Mouse (Mus musculus) gastrocnemius, postnatal 4 days (tissue): ENCODE data around the gene Polq. TPM values are rescaled to one million over a fixed set of nuclear protein-coding genes. Genes with fewer than 3 reads are reported as not detected.
"Not testable (repeated sequence)": the region's sequence is repeated elsewhere in the genome, so short reads cannot be mapped to it uniquely, and the experiment has no call there.

ENCODE experiments used
- DNase-seq, 2 experiments: peaks; one replicate each; pipeline ENCODE4 v3.0.0; 2021 to 2022; ENCODE audit warnings: low spot score in 2 of 2, mixed read lengths in 2 of 2
- total RNA-seq, 2 experiments: library from RNA; stranded (reverse); gene quantifications; 2 replicates each; pipeline ENCODE4 v1.2.3; 2021

Gene Polq
- total RNA-seq, 2 experiments from 2014 or later: 2.9 to 3.3 TPM

DNA sequence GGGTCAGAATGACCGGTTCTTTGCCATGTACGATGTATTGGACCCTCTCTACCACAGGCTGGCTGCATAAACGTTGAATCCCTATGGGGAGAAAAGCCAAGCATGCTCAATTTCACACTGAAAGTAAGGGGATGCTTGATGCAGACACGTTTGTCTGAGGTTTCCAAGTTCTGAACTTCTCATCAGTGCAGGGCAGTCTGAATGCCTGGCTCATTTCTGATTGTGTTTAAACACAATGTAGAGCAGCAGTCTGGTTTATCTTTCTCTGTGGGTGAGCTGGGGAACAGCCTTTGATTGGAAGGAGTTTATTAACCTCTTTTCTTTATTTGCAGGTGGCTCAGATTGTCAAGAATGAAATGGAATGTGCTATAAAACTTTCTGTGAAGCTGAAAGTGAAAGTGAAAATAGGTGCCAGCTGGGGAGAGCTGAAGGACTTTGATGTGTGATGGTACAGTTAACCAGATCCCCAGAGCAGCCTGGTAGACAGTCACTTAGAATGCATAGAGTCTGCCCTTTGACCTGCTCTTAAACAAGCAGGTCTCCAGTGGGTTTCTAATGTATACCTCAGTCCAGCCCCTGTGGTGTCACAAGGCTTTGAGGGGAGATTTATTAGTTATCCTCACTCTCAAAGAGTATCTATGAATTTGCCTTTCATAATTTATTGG is 82.7 kb downstream of the Polq start:
- no peak for DNase-seq

DNA sequence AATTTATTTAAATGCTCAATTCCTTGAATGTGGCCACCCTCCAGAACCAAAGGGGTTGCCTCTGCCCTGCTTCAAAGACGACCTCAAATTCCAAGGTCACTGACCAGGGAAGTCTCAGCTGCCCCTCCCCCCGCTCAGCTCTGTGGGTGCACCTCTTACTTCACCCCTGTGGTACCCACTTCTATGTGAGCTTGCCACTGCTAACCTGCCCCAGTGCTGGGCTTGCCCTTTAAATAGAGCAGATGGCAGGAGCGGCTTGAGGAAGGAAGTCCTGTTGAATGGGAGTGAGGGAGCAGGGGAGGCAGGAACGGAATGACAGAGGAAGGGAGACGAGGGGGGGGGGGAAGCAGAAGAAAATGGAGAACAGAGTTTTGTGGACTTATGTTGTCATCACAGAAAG is 97.2 kb downstream of the Polq start:
- DNase-seq: no peak

DNA sequence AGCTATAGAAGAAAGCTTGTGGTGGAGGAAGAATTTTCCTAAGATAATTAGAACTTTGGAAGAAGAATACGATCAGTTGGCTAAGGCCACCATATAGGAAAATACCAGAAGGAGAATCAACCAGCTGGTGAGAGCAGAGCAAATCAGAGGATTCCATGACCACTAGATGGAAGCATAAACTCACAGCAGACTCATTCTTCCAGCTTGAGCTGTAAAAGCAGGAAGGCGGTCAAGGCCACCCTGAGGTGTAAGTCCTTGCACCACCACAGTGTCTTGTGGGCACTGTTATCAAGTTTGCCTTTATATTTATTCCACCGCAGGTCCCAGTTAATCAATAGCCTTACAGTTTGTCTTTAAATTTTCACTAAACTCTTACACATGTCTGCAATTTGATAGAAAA is 97.7 kb downstream of the Polq start:
- DNase-seq: no peak

DNA sequence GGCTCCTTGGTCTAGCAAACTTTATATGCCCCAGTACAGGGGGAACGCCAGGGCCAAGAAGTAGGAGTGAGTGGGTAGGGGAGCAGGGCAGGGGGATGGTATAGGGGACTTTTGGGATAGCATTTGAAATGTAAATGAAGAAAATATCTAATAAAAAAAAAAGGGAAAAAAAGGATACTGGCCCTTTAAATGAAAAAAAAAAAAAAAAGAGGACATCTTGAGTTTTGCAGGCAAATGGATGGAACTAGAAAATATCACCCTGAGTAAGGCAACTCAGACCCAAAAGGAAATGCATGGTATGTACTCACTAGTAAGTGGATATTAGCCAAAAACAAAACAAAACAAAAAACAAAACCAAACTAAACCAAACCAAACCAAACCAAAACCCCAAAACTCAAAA is 113.6 kb downstream of the Polq start:
- not testable (repeated sequence) for DNase-seq

Other genes starting within 250 kb of the Polq start
- gene Slc15a2, start 226.8 kb upstream of the Polq start, total RNA-seq: 1 to 10 TPM; 1.2 to 2.0 TPM
- 10 to 100 TPM; 16.9 to 18.7 TPM for gene Iqcb1, start 183.4 kb upstream of the Polq start, total RNA-seq
- under 1 TPM; 0.39 to 0.93 TPM for gene Eaf2, start 136.8 kb upstream of the Polq start, total RNA-seq
- gene Golgb1, start 136.6 kb upstream of the Polq start, total RNA-seq: 10 to 100 TPM; 40.0 to 42.9 TPM
- 1 to 10 TPM; 7.2 to 8.3 TPM for gene Hcls1, start 76.8 kb upstream of the Polq start, total RNA-seq
- gene Fbxo40, start 21.3 kb upstream of the Polq start, total RNA-seq: 10 to 100 TPM in 1 of 2 experiments, 1 to 10 TPM in 1; 9.6 to 13.1 TPM